Comparison of ENCODE assay signal across 10 mouse cellular contexts in the genomic region with DNA sequence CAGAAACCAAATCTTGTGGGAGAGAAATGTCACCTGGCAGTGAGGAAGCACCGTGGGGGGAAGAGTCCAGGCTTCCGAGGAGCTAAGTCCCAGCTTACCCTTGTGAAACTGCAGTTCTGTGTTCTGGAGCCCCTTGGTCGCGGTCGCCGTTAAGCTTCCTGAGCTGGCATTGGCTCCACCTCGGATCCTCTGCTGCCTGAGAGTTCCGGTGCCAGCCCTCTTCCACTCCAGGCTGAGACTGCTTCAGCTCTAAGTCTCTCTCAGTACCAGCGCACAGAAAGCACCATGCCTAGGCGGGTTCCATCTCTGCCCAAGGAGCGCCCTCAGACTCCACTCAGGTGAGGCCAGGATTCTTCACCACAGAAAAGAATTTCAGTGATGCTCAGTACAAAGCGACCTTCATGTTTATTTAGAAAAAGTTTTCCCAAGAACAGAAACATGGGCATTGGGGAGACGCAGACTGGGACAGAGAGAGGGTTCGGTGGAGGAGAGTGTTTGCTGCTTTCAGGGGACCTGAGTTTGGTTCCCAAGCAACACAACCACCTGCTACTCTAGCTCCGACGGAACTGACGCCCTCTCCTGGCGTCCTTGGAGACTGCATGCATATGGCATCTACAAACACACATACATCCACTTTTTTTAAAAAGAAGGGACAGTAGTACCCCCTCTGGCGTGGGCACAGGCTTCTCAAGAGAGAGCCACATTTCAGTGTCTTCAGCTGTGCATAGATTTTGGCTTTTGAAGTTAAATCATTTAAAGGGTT. TPM values are rescaled to one million over a fixed set of nuclear protein-coding genes. Genes with fewer than 3 reads are reported as not detected.
DNase-seq lines count a peak whose midpoint lies in the region; ATAC-seq and TF ChIP-seq lines count a peak whose summit lies in the region.
"Had no signal": no experiment of that assay in that cellular context is flagged by ENCODE, and none has a peak within 500 bp of the region (broad histone marks: within the 10 kb centered on the region; RNA-seq: fewer than 3 reads in every experiment).

No protein-coding gene starts in this region.

- H3K27me3 ChIP-seq in liver, embryonic 15.5 days, result no peaks in the 10 kb centered on the region

- H3K4me3 ChIP-seq in left cerebral cortex, adult 2 months, result no peak overlapping the region
- H3K4me3 ChIP-seq in liver, embryonic 15.5 days (replicated peaks), result peak overlapping the region; percentile 36
- H3K4me3 ChIP-seq: midbrain, embryonic 12.5 days; stomach, embryonic 15.5 days had no signal

- peak overlapping the region; percentile 51 for H3K9ac ChIP-seq in liver, embryonic 15.5 days
- H3K9ac ChIP-seq: midbrain, embryonic 12.5 days; stomach, embryonic 15.5 days had no signal

- TF ChIP-seq CTCF in left cerebral cortex, adult 2 months (IDR thresholded peaks at IDR 0.05), result peak; percentile 18

- H3K36me3 ChIP-seq in liver, embryonic 15.5 days (replicated peaks), result no peaks in the 10 kb centered on the region
- H3K36me3 ChIP-seq: stomach, embryonic 15.5 days had no signal

- H3K4me1 ChIP-seq in liver, embryonic 15.5 days (replicated peaks), result peaks cover 73% of the 10 kb centered on the region
- H3K4me1 ChIP-seq: midbrain, embryonic 12.5 days; stomach, embryonic 15.5 days had no signal

- H3K27ac ChIP-seq in left cerebral cortex, adult 2 months, result no peak overlapping the region
- peak overlapping the region; percentile 87 for H3K27ac ChIP-seq in liver, embryonic 15.5 days (replicated peaks)
- H3K27ac ChIP-seq: midbrain, embryonic 12.5 days; stomach, embryonic 15.5 days had no signal

- H3K9me3 ChIP-seq in liver, embryonic 15.5 days (replicated peaks), result no peaks in the 10 kb centered on the region
- H3K9me3 ChIP-seq: midbrain, embryonic 12.5 days; stomach, embryonic 15.5 days had no signal

- 63% methylated on average over 19 of the region's 19 CpGs for WGBS in liver, embryonic 15.5 days (ENCODE audit: insufficient replicate concordance)

- intact Hi-C loops in left cerebral cortex, adult 2 months (cut with DNase I), result no loop called here
- intact Hi-C loops in gastrocnemius, postnatal 36 days (cut with DNase I), result no loop called here

- peak; percentile 25 for DNase-seq in embryo, embryonic 10 days (ENCODE audit: low spot score)
- DNase-seq in embryo, embryonic 11 days, result no peak
- DNase-seq in left cerebral cortex, adult 2 months (ENCODE audit: extremely low spot score in 1 of 2, low spot score in 2 of 2), result no peak
- DNase-seq in left cerebral cortex, adult 18-20 months (ENCODE audit: low spot score in 2 of 2), result no peak
- peak; percentile 82 for DNase-seq in ZHBTc4 (ENCODE audit: low read depth, low spot score)
- no peak for DNase-seq in adrenal gland, adult 18-20 months (ENCODE audit: low spot score in 2 of 2)
- DNase-seq in gastrocnemius, postnatal 36 days, result no peak

- peak; percentile 14; the same call in 1 of the 2 replicates for ATAC-seq in liver, embryonic 15.5 days (ENCODE audit: insufficient read depth)

- H3K4me2 ChIP-seq in liver, embryonic 15.5 days, result peak overlapping the region; percentile 64
- H3K4me2 ChIP-seq: midbrain, embryonic 12.5 days; stomach, embryonic 15.5 days had no signal

RNA-seq across cellular contexts. Expression of a gene that starts 6.2 kb away (rescaled TPM):
- 10 to 100 TPM; 38.1 to 40.7 TPM for total RNA-seq in left cerebral cortex, adult 2 months (2021)
- total RNA-seq in left cerebral cortex, adult 18-20 months (2021), result 10 to 100 TPM; 42.0 to 42.1 TPM
- polyA plus RNA-seq in liver, embryonic 15.5 days (2015; fragmentation: Nextera tagmentation; extraction: Ambion mirVana), result 10.2 and 13.4 TPM in 2 replicates
- total RNA-seq in adrenal gland, adult 18-20 months (2021), result 10 to 100 TPM; 19.4 TPM
- 10 to 100 TPM; 11.9 to 12.7 TPM for total RNA-seq in gastrocnemius, postnatal 36 days (2021)

RNA-seq across cellular contexts. Expression of a gene that starts 39.7 kb away (rescaled TPM):
- 10 to 100 TPM; 15.8 to 16.5 TPM for total RNA-seq in left cerebral cortex, adult 2 months (2021)
- 10 to 100 TPM; 13.4 to 16.0 TPM for total RNA-seq in left cerebral cortex, adult 18-20 months (2021)
- polyA plus RNA-seq in liver, embryonic 15.5 days (2015; fragmentation: Nextera tagmentation; extraction: Ambion mirVana), result 1.8 and 2.1 TPM in 2 replicates
- total RNA-seq in adrenal gland, adult 18-20 months (2021), result 10 to 100 TPM; 10.8 to 12.7 TPM
- 1 to 10 TPM; 2.7 to 3.4 TPM for total RNA-seq in gastrocnemius, postnatal 36 days (2021)

Comparison
In these comparisons a context has a peak if more than half of its experiments do, and no peak if none do; other contexts are left out.
1. DNase-seq: peak in embryo, embryonic 10 days (single experiment) and ZHBTc4 (single experiment); none in embryo, embryonic 11 days (single experiment), left cerebral cortex, adult 2 months (0 of 2), left cerebral cortex, adult 18-20 months (0 of 2), adrenal gland, adult 18-20 months (0 of 2) and gastrocnemius, postnatal 36 days (0 of 2).